Mouse (Mus musculus) E14TG2a.4 (cell line): ENCODE data around the gene Olfr1100.

ENCODE experiments used
- H3K27me3 ChIP-seq: 2 replicates; pipeline ENCODE4 v1.6.1; 2014; ENCODE audit warnings: low read length, control low read depth; ENCODE audit not compliant: insufficient read depth
- H3K36me3 ChIP-seq: 2 replicates; pipeline ENCODE4 v1.6.1; 2014; ENCODE audit warnings: low read length, control low read depth; ENCODE audit not compliant: insufficient read depth
- H3K4me1 ChIP-seq: replicated peaks from 2 replicates; pipeline ENCODE4 v1.6.1; 2014; ENCODE audit warnings: low read depth, low read length, control low read depth
- H3K4me3 ChIP-seq: replicated peaks from 2 replicates; pipeline ENCODE4 v1.5.1; 2014; ENCODE audit warnings: mild to moderate bottlenecking, low read length
- H3K9me3 ChIP-seq: 2 replicates; pipeline ENCODE4 v1.6.1; 2014; ENCODE audit warnings: low read length, control low read depth
- CTCF ChIP-seq: conservative IDR thresholded peaks from 2 replicates; pipeline ENCODE4 v1.5.1; 2014; ENCODE audit warnings: low read length
- NANOG ChIP-seq: IDR thresholded peaks from 2 replicates; pipeline ENCODE4 v1.6.1; 2014; ENCODE audit warnings: borderline replicate concordance, low read length, mixed read lengths
- POU5F1 ChIP-seq: IDR thresholded peaks from 2 replicates; pipeline ENCODE4 v1.6.1; 2014; ENCODE audit warnings: low read length, borderline replicate concordance

Olfr1100 gene

GRCm38 (mm10) chr2:86979854-86980253, at the start of gene Olfr1100:
TSS of gene Olfr1100 (minus strand) at chr2:86979954.
- no peak for TF ChIP-seq NANOG
- TF ChIP-seq CTCF, result no peak
- no peak for TF ChIP-seq POU5F1
- Histone ChIP-seq H3K27me3 (no peaks in the 10 kb centered on the region), H3K4me1 (no peaks in the 10 kb centered on the region), H3K36me3 (no peaks in the 10 kb centered on the region), H3K4me3 (no peak within 1 kb of the TSS), H3K9me3 (no peaks in the 10 kb centered on the region)

GRCm38 (mm10) chr2:87026980-87027379, 47.2 kb upstream of the Olfr1100 start, which contains the start of gene Olfr1104:
TSS of gene Olfr1104 (minus strand) at chr2:87027080.
- H3K4me3 ChIP-seq, result no peak within 1 kb of the TSS
- no peaks in the 10 kb centered on the region for H3K36me3 ChIP-seq
- TF ChIP-seq CTCF (no peak), POU5F1 (no peak), NANOG (no peak)
- H3K9me3 ChIP-seq, result no peaks in the 10 kb centered on the region
- H3K27me3 ChIP-seq, result no peaks in the 10 kb centered on the region
- H3K4me1 ChIP-seq, result no peaks in the 10 kb centered on the region

GRCm38 (mm10) chr2:86998098-86998497, 18.3 kb upstream of the Olfr1100 start, which contains the start of gene Olfr1102:
TSS of gene Olfr1102 (plus strand) at chr2:86998398.
- H3K36me3 ChIP-seq, result no peaks in the 10 kb centered on the region
- TF ChIP-seq NANOG (no peak), POU5F1 (no peak), CTCF (no peak)
- H3K4me1 ChIP-seq, result no peaks in the 10 kb centered on the region
- H3K27me3 ChIP-seq, result no peaks in the 10 kb centered on the region
- H3K9me3 ChIP-seq, result no peaks in the 10 kb centered on the region
- no peak within 1 kb of the TSS for H3K4me3 ChIP-seq

- no peaks in the 10 kb centered on the region for H3K36me3 ChIP-seq
- H3K9me3 ChIP-seq, result no peaks in the 10 kb centered on the region
- no peaks in the 10 kb centered on the region for H3K4me1 ChIP-seq
- no peak within 1 kb of the TSS for H3K4me3 ChIP-seq
- TF ChIP-seq NANOG (no peak), CTCF (no peak), POU5F1 (no peak)
- no peaks in the 10 kb centered on the region for H3K27me3 ChIP-seq
Observed at GRCm38 (mm10) chr2:86991121-86991520, 11.4 kb upstream of the Olfr1100 start, which contains the start of gene Olfr1101. TSS of gene Olfr1101 (minus strand) at chr2:86991221.

- Histone ChIP-seq H3K4me3 (no peak within 1 kb of the TSS), H3K4me1 (no peaks in the 10 kb centered on the region), H3K9me3 (no peaks in the 10 kb centered on the region), H3K36me3 (no peaks in the 10 kb centered on the region), H3K27me3 (no peaks in the 10 kb centered on the region)
- no peak for TF ChIP-seq CTCF
- no peak for TF ChIP-seq NANOG
- TF ChIP-seq POU5F1, result no peak
Observed at GRCm38 (mm10) chr2:86960593-86960992, 19.2 kb downstream of the Olfr1100 start, which contains the start of gene Olfr1099. TSS of gene Olfr1099 (minus strand) at chr2:86960693.

GRCm38 (mm10) chr2:86926557-86926956, 53.2 kb downstream of the Olfr1100 start:
- H3K36me3 ChIP-seq, result no peaks in the 10 kb centered on the region
- no peaks in the 10 kb centered on the region for H3K9me3 ChIP-seq
- H3K4me3 ChIP-seq, result no peak overlapping the region
- no peaks in the 10 kb centered on the region for H3K4me1 ChIP-seq
- H3K27me3 ChIP-seq, result no peaks in the 10 kb centered on the region
- TF ChIP-seq POU5F1 (no peak), NANOG (no peak), CTCF (no peak)
